Mouse (Mus musculus) kidney, adult 11 months (tissue): ENCODE data around the gene Xpnpep2.

Experiments
- DNase-seq: peaks from one replicate; pipeline ENCODE4 v3.0.0; 2022

Xpnpep2 gene

DNA sequence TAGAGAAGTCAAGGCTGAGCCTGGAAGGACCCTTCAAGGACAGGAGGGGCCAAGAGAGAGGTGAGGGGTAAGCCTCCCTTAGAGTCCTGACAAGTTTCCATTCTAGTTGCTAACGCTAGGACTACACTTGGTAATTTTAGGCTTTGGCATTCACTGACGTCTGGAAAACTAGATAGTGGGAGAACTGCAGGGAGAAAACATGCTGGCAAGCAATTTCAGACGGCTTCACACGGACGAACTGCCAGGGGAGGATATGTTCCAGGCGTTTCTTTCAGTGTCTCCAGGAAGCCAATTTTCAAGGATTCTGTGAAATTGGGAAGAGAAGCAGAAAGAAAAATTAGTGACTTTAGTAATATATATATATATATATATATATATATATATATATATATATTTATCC is 73.3 kb downstream of the Xpnpep2 start:
- no peak for DNase-seq

DNA sequence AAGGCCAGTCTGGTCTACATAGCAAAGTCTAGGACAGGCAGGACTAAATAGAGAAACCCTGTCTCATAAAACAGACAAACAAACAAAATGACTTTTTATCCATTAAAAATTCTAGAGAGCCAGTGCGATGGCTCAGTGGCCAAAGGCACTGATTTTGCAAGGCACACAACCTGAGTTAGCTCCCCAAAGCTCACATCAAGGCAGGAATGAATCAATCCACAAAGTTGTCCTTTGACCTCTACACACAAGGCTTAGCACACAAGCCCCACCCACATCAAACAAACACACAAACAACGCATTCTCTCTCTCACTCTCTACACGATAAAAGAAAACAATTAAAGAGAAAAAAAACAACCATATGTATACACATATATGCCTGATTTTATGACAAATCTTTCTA is 76.2 kb downstream of the Xpnpep2 start:
- no peak for DNase-seq
